Mouse (Mus musculus) WW6 (cell line): ENCODE measurements around the gene Aldh1l1.

ENCODE experiments used
- DNase-seq: peaks from one replicate; pipeline ENCODE4 v3.0.0-alpha.2; 2013; ENCODE audit warnings: low read depth, low spot score

Aldh1l1 gene

DNA sequence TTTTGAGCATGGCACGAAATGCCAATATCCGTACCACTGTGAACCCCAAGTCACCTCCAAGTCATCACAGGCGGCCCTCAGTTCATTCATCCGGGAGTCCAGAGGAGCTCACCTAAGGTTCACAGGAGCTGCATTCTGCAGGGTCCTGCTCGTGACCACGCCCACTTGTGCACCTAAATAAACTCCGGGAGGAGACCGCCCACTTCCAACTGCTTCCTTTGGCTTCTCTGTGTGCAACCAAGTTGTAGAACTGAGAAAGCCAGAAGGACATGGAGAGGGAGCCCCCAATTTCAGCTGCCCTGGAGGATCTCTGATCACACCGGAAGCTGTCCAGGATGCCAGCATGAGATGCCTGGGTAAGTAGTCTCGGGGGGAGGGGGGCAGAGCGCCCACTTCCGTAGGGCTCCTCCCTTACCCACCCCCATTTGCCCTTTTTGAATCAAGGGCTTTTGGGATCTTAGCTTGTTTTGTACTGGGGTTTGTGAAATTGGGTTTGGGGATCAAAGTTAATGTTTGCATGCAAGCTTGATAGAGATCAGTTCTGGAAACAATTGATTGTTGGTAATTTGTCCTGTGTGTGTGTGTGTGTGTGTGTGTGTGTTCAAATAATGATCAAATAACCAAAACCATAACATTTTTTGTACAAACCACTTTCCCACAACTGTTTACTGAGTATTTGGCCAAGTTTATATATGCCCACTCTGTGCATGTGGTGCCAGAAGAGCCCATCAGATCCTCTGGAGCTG lies at the start of gene Aldh1l1:
Gene Aldh1l1, plus strand, starts transcription at position 252 of the 746 bp plus-strand sequence.
- DNase-seq: no peak

DNA sequence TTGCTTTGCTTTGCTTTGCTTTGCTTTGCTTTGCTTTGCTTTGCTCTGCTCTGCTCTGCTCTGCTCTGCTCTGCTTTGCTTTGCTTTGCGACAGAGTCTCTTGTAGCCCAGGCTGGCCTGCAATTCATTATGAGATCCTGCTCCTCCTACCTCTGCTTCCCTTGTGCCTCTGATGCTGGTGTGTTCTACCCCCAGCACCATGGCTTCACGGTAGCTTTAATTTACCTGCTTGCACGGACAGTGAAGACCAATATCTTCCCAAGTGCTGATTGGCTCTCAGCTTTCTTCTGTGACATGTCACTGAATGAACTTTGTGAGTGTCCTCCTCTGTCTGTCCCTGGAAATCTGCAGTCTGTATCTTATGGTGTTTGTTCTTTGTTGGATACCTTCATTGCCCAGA lies 49.2 kb upstream of the Aldh1l1 start:
- DNase-seq: no peak

DNA sequence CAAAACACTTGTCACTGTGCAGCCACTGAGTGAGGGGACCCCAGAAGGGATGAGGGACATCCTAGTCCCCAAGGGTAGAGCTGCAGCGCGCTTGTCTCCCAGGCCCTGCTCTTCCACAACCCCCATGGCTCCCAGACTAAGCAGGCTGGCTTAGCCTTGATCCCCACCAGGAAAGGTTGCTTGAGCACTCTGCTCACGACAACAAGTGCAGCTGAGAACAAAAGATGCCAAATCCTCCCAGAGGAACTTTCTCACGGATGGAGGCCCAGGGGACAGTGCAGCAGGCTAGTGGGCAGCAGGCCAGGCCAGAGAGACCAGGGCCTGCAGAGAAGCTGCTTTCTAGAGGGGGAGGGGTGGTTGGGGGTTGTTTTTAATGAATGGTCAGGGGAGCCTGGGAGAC lies 39.3 kb upstream of the Aldh1l1 start:
- no peak for DNase-seq

DNA sequence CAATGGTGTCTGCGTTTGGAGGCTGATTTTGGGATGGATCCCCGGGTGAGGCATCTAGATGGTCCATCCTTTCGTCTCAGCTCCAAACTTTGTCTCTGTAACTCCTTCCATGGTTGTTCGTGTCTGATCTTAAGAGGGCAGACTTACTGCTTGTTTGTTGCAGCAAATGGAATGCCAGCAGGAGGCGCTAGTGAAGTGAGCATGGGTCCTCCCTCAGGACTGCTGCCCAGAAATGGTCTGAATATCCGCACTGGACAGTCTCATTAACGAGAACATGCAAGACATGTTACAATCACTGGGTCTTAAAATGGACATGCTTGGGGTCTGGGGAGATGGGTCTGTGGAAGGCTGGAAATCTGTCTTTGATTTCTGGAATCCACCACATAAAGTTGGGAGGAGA lies 36.0 kb upstream of the Aldh1l1 start:
- DNase-seq: no peak

- no peak for DNase-seq
Measured at GRCm38 (mm10) chr6:90450697-90451096, 35.5 kb upstream of the Aldh1l1 start.

DNA sequence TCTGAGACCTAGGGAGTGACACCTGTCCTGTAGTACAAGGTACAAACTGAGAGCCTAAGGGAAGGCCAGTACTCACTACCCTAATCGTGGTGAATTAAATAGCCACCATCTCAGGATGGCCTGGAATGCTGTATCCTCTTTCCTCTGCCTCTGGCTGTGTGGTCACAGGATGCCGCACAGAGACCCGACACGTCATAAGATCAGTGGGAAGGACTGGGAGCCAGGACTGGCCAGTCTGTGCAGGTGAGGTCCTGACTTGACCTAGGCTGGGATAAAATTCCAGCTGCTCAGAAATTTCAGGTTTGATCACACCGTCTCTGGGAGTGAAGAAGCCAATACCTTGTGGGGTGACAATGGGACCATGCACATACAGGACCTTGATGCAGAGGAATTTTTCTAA lies 34.7 kb upstream of the Aldh1l1 start:
- DNase-seq: no peak

GRCm38 (mm10) chr6:90452603-90453002 lies 33.6 kb upstream of the Aldh1l1 start:
- no peak for DNase-seq

DNA sequence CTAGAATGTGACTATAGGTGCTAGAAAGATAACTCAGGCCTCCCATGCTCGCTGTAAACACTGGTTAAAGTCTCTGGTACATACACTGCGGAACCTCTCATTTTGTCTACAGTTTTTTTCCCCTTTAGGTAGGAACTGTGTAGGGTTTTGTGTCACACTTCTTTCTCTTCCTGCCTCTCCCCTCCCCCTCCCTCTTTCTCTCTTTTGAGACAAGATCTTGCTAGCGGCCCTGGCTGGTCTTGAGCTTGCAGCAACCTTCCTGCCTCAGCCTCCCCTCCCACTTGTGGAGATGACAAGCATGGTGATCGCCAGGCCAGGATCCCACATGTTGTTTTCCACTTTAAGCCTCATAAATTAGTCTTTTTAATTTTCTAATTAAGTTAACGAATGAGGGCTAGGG lies 32.5 kb upstream of the Aldh1l1 start:
- no peak for DNase-seq

- DNase-seq: no peak
Measured at GRCm38 (mm10) chr6:90457421-90457820, 28.8 kb upstream of the Aldh1l1 start.

DNA sequence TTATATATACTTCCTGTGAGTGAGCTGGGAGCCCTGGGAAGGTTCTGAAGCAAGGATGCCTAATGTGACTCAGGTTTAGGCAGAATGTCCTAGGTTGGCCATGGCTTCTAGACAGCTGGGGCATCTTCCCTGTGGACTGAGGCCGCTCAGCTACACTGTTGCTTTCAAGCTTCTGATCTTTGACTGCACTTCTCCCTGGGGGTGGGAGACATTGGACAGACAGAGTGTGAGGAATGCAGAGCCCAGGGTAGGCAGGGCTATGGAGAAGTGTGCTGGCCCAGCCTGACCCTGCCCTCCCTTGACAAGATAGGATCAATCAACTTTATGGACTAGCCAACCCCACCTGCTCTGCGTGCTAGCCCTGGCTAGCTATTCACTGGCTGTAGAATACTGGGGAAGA lies 25.0 kb upstream of the Aldh1l1 start:
- no peak for DNase-seq

DNA sequence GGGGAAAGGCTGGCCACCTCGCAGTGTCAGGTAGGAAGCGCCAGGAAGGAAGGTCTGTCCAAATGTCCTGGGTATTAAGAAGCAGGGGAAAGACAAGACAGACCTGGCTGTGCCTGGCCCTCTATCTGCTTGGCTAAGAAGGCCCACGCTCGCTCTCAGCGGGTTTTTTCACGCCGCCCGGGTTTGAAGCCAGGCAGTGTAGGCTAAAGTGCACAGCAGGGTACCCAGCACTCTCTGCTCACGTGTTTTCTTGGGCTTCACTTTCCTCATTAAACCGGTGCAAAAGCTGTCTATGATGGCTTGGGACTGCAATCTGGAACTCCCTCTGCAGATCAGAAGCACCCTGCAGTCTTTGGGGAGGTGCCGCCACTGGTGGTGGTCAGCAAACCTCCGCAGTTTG lies 24.5 kb upstream of the Aldh1l1 start:
- DNase-seq: no peak

DNA sequence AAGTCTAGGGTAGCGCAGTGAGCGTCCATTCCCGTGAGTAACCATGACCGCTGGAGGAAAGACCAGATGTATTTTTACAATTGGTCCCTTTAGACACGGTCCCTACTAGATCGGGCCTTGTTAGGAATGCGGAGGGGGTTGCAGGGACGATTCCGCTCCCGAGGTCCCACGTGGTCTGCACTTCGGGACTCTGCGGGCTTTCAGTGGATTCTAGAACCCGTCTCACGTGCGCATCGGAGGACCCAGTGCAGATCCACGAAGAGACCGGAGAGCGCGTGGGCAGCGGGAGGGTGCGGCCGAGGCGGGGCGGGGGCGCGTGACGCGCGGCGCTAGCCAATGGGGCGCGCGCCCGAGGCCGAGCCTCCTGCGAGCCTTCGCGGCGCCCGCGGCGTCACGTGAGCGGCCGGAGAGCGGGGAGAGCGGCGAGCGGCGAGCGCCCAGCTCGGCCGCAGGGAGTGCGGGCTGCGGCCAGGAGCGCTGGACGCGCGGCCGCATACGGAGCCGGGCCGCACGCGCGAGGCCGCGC lies 24.0 kb upstream of the Aldh1l1 start, which contains the start of gene Klf15:
Gene Klf15, plus strand, starts transcription at position 396 of the 526 bp plus-strand sequence.
- no peak for DNase-seq

GRCm38 (mm10) chr6:90462841-90463227 lies 23.4 kb upstream of the Aldh1l1 start:
- no peak for DNase-seq

- DNase-seq: no peak
Measured at GRCm38 (mm10) chr6:90463228-90463862, 22.9 kb upstream of the Aldh1l1 start.

DNA sequence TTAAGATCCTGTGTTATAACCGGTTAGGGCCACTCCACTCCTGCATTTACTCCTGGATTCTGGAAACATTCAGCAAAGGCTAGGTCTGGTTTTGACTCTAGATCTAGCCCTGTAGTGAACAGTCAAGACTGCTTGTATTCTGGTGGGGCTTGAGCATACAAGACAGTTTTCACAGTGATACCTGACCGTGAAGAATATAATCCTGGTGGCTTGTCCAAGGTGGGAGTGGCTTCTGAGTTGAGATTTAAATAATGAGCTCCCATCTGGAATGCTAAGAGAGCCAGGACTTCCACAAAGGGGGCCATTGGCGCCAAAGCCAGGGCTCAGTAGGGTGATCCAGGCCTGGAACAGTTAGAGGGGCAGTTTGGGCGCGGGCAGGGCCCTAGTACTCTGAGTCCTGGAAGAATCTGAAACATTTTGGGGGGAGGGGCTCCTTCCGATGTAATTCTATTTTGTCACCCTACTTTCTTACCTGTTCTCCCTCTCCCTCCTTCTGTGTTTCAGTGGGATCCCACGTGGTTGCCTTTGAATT lies 22.3 kb upstream of the Aldh1l1 start:
- DNase-seq: no peak

DNA sequence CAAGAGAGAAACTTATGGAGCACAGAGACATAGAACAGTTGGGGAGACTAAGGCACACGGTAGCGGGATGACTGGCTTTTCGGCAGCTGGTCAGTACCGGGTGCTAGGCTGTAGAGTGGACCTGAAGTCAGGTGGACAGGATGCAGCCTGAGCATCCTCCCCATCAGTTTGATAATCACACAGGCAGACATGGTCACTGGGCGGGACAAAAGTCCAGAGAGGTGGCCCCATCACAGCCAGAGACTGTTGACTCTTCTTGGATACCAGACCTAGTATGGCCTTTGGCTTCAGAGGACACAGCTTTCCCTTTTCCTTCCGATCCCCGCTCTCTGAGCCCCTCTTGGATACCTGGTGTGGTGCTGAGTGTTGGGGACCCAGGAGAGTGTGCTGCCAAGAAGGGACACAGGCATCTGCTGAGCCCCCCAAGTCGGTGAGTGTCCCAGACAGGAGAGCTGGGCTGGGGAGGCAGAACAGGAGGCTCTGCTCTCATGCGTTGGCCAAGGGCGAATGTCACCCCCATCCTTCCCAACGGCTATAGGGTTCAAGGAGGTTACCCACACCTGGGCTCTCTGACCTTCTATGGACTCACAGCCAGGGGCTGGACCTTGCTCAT lies 21.1 kb upstream of the Aldh1l1 start:
- DNase-seq: no peak

DNA sequence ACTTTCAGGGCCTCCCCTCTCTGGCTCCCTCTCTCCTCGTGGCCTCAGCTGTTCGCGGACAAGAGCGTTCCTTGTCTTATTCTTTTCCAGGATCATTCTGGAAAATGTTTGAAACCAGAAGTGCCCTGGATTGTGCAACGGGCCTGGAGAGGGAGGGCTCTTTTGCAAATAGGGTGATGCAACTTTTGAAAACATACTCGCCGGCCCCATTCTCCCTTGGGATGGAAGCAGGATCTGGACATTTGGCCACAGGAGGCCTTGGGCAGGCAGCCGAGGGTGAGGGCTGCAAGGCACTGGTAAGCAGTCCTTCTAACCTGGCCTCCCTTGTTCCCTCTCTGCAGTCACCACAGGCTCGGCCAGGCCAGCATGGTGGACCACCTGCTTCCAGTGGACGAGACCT lies 20.1 kb upstream of the Aldh1l1 start:
- DNase-seq: no peak

DNA sequence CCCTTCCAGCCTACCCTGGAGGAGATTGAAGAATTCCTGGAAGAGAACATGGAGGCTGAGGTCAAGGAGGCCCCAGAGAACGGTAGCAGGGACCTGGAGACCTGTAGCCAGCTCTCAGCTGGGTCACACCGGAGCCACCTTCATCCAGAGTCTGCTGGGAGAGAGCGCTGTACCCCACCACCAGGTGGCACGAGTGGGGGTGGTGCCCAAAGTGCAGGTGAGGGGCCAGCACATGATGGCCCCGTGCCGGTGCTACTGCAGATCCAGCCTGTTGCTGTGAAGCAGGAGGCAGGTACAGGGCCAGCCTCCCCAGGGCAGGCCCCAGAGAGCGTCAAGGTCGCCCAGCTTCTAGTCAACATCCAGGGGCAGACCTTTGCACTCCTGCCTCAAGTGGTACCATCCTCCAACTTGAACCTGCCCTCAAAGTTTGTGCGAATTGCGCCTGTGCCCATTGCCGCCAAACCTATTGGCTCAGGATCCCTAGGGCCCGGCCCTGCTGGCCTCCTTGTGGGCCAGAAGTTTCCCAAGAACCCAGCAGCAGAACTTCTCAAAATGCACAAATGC lies 19.3 kb upstream of the Aldh1l1 start:
- no peak for DNase-seq

GRCm38 (mm10) chr6:90468216-90468615 lies 18.0 kb upstream of the Aldh1l1 start:
- DNase-seq: no peak

DNA sequence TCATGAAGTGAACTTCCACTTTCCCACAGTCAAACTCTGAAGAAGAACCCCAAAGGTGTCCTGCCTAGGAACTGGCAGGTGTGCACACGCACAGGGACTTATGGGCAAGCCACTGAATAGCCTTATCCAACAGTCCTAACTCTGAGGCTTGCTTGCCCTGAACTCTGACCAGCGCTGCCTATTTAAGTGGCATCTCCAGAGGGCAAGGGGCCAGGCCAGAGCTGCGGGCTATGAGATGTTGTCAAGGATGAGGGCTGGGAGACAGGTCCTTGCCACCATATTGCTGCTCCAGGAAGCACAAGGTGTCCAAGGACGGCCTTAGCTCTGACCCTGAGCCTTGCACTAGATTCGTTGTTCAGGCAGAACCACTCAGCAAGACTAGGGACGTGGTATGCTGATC lies 17.2 kb upstream of the Aldh1l1 start:
- DNase-seq: no peak

DNA sequence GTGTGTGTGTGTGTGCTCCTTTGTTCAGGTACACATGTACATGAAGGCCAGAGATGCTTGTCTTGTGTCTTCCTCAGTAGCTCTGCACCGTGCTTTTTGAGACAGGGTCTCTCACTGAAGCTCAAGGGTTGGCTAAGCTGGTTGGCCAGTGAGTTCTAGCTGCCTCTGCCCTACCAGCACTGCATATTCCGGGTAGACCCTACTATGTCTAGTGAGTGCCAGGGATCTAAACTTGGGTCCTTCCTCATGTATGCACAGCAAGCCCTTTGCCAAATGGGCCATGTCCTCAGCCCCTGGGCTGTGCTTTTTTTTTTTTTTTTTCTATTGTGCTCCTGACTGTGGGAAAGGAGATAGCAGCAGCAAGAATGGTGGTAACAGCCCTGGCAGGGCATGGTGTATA lies 16.0 kb upstream of the Aldh1l1 start:
- no peak for DNase-seq

DNA sequence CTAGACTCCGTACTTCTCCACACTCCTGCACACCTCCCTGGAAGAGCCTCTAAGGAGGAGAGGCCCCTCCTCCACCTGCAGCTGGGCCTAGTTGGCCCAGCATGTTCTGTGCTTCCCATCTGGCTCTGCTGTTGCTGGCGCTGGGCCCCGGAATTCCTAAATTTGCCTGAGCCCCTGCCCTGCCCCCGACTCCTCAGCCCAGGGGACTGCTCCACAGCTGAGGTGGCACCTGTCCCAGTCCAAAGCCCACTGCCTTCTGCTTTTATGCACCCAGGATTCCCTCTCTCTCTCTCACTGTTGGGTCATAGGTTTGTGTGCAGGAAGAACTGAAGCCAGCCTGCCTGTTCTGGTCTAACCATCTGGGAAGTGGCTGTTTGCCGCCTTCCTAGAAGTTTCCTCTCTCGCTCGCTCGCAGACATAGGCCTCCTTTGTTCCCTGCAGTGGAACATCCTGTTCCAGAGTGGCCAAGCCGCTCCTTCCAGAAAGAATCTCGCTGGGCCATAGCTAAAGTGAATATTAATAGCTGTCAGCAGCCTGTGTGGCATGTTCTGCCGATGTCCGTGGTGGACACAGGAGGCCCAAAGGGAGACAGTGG lies 15.2 kb upstream of the Aldh1l1 start:
- no peak for DNase-seq
